Mouse (Mus musculus): ENCODE measurements around the gene Arsk.

The Arsk gene

DNA sequence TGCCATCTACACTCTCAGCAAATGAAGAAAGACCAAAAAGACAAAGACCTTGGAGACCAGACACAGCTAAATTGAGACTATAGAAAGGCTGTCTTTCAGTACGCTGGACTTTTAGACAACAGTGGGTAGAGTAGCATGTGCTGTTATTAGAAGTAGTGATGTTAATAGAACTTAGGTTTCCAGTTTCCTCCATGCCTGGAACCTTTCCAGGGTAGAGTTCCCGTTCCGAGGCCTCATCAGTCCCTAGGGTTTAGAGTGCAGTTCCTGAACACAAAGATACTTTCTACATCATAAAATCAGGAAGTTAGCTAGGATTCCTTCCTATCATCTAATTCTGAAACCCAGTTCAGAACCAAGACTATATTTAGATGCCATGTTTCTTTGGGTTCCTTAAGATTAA, 73.9 kb downstream of the Arsk start:
- no peak for DNase-seq (ENCODE audit: extremely low spot score)

DNA sequence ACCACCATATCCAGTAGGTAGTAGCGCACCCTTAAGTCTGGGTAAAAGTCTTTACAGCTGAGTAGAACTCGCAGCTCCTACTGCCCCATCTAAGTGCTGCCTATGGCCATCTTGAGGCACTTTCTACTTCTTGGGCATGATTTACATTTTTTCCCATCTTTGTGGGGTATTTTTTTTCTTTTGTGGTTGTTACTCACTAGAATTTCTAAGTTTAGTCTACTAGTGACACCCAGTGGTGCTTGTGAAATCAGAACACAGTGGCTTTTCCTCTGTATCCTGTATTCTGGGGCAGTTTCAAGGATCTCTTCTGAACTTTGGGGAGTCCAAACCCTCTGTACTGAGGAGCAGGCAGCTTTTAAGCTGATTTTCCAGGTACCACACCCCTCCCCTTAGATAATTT, 76.7 kb downstream of the Arsk start:
- no peak for DNase-seq (ENCODE audit: extremely low spot score)

DNA sequence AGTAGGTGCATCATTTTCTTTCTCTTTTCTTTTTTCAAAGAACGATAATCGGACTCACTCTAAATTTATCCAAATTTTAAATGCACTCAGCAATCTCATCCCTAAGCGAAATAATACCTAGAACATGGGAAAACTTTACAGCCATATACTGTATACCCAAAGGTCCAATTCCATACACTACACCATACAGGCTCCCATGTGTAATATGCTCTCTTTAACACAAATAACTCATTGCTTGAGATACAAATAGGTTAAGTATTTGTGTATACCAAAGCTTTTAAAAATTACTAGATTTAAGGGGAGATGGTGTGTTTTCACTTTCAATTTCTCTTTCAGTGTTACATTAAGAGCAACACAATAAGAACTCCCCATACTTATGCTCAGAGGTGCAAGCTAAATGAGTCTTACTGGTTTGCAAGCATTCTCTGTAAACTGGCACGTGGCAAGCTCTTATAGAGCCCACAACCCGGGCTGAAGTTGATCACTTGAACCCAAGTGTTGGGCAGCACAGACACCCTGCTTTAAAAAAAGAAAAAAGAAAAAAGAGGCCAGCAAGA, 79.5 kb downstream of the Arsk start:
- DNase-seq (ENCODE audit: extremely low spot score), result no peak

DNA sequence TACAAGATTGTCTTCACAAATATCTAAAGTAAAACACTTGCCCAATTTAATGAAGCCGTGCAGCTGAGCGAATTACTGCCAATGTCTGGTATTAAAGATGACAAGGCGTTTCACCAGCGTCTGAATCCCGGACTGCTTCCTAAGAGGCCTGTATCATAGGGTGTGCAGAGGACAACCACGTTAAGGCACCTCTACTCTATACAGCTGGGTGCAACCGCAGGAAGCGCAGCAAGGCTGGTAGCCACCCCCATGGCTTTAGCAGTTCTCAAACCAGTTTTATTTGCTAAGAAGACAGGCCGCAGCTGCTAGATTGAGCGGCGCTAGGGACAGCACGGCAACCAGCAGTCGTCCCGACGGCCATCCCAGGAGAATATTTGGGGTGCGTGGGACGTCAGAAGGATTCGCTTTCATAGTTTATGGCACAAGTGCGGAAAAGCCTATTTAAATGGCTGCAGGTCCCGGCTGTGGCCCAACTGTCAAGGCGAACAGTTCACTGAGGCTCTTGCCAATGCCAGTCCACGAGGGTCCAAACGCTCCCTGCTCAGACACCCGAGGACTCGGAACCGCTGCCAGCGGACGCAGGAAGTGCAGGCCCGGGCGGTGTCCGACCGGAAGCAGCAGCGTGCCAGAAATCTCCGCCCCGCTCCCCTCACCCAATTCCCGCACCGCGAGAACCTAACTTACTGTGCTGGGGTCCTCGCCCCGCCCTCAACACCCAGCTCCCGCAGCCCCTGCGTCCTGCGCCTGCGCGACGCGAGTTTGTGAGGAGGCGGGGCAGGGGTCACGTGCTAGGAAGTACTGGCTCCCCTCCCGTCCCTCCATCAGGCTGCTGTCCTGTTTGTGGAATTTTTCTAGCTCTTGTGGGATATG, 80.3 kb downstream of the Arsk start, which contains the start of gene Rfesd:
Gene Rfesd (minus strand): TSS at position 746 of the 870 bp plus-strand sequence.
- DNase-seq (ENCODE audit: extremely low spot score), result peak; percentile 97

DNA sequence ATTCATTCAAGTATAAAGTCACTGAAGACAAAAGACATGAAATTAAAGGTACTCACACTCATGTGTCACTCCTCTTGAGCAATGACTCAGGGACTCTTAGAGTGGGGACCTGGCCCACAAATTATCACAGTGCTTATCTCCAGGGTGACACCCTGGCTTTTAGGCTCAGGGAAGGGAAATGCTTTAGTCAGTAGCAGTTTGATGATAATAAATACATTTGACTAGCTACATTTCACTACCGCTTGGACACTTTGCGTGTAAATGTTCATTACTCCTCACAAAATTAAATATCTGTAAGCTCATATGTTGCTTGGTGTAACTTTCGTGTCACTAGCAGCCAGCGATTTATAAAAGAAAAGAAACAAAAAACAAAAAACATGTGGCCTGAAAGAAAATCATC, 81.0 kb downstream of the Arsk start:
- DNase-seq (ENCODE audit: extremely low spot score), result peak; percentile 5

DNA sequence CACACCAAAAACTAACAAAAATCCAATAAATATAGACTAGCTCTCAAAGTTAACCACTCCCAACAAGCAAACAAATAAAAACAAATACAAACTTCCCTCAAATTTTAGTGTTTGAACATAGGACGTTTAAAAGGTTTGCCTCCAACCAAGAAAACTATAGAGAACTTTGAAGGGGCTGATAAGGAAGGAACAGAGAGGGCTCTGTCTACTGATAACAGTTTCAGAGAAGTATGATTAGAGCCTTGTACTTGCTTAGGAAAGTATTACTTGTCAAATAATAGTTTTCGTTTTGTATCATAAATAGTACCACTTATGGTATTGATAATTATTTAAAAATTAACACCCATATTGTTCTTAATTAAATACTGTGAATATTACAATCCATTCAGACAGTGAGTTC, 83.9 kb downstream of the Arsk start:
- DNase-seq (ENCODE audit: extremely low spot score), result no peak

Data from embryo, embryonic 9.5 days (tissue).